Mouse (Mus musculus) liver, embryonic 14.5 days (tissue): ENCODE data around the gene Me3.

ENCODE experiments used
- CTCF ChIP-seq: IDR thresholded peaks from 2 replicates; pipeline ENCODE4 v1.5.1; 2016; ENCODE audit warnings: antibody characterized with exemption, low read depth, control low read depth
- EP300 ChIP-seq: IDR thresholded peaks from 2 replicates; pipeline ENCODE4 v1.6.1; 2016; ENCODE audit warnings: antibody characterized with exemption, low read depth

DNA sequence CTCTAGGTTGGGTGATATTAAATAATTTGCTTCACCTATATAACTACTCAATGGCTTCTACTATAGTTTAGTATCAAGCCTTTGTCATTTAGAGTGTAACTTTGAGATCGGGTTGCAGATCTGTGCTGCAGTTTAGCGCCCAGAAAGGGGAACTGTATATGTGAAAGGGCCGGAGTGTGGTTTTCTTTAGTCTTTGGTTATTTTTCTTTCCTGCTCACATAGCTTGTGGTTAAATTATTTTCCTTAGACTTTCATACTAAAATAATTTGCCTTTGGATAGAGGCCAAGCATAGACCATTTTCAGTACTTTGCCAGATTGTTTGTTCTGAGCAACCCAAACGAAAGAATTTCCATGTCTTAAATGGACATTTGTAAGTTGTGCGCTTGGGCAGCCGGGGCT, 46.9 kb downstream of the Me3 start:
- TF ChIP-seq CTCF (no peak), EP300 (no peak)
